Mouse (Mus musculus): ENCODE data around the gene Ap1g2.

The Ap1g2 gene

DNA sequence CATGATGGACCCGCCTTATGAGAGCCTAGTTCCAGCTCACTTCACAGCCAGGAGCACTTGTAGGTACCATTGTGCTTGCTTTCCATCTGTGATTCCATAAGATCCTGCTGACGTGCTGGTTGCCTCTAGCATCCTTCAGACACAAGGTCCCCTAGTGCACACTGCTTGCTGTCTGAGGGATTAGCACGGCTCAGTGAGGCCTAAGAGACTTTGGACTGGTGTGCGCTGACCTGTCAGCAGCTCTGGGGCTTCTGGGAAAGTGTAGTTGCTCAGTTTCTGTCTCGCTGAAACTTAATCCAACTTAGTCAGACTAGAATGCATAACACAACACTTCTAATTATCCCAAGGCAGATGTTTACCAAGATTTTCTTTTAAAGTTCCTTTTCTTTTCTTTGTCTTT is 46.5 kb downstream of the Ap1g2 start:
- WGBS, result 60% methylated on average over 5 of the region's 5 CpGs

- WGBS, result 97% methylated on average over 1 of the region's 1 CpGs
Observed at GRCm38 (mm10) chr14:55059009-55059408, 47.4 kb downstream of the Ap1g2 start.

GRCm38 (mm10) chr14:55055167-55055834 is 51.1 kb downstream of the Ap1g2 start:
- WGBS, result 22% methylated on average over 11 of the region's 11 CpGs

DNA sequence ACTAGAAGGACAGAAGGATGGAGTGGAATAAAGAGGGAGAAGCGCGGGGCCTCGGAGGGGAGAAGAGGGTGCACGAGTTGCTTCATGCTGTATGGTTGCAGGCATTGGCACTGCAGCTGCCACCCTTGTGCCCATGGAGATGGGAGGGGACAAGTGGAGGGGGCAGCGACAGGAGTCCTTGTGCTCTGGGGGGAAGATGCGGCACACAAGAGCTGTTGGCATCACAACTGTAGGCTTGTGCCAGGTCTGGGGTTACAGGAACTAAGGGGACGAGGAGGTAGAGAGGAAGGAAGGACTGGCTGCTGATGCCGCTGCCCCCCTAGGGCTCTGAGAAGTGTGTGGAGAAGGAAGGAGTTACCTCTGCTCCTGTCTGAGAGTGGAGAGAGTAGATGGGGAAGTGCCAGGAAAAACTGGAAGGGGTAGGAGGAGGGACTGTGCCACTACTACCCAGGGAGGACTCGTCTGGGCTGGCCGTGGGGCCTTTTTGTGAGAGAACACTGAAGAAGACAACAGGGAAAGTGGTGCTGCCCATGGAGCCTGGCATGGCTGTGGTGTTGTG is 52.1 kb downstream of the Ap1g2 start:
- WGBS, result 30% methylated on average over 10 of the region's 10 CpGs

- 20% methylated on average over 17 of the region's 17 CpGs for WGBS
Observed at GRCm38 (mm10) chr14:55053708-55054190, 52.6 kb downstream of the Ap1g2 start.

DNA sequence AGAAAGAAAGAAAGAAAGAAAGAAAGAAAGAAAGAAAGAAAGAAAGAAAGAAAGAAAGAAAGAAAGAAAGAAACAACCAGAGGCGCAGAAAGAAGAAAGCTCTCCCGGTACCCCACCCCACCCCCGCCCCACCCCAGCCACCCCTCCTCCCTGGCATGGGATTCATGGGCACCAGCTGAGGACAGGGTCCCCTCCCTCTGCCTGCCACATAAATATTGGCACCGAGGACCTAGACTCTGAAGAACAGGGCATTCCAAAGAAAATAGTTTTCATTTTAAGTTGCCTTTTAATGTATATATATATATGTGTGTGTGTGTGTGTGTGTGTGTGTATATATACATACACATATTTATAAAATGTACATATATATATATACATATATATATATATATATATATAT is 53.3 kb downstream of the Ap1g2 start:
- WGBS, result 16% methylated on average over 4 of the region's 4 CpGs

DNA sequence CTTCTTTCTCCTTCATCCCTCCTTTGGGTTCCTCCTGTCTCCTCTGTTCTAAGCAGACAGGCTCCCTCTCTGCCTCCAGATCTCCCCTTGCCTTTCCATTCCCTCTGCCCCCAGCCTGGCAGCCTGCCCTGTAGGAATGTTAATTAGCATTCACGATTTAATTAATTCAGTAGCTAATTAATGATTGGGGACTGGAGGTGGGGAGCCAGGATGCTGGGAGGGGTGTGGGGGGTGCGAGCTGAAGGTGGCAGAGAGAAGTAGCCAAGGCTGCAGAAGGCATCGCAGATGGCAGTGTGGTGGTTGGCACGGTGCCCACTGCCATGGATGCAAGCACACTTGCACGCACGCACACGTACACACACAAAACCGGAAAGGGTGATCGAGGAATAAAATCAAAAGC is 53.9 kb downstream of the Ap1g2 start:
- WGBS, result 25% methylated on average over 9 of the region's 9 CpGs
